24 mouse cellular contexts compared by ENCODE assay signal in genomic region chr1:21923293-21923642, GRCm38 (mm10).
"Had no signal": no experiment of that assay in that cellular context is flagged by ENCODE, and none has a peak within 500 bp of the region (broad histone marks: within the 10 kb centered on the region; RNA-seq: fewer than 3 reads in every experiment).

No protein-coding gene starts in this region.

- DNase-seq: kidney, postnatal 14 days; kidney, postnatal 4 days; layer of hippocampus, adult 9-11 months; liver; lung, adult 18-20 months; lung, postnatal 10 days; lung, postnatal 36 days; midbrain, embryonic 14.5 days; right cerebral cortex, adult 18-20 months; right cerebral cortex, postnatal 14 days; right cerebral cortex, postnatal 4 days; thymus, adult 2 months; thymus, postnatal 14 days; thymus, postnatal 4 days had no signal

- H3K27me3 ChIP-seq: limb, embryonic 13.5 days; liver, embryonic 12.5 days; liver, embryonic 15.5 days; lung, embryonic 15.5 days; neural tube, embryonic 12.5 days; neural tube, embryonic 15.5 days had no signal

- H3K36me3 ChIP-seq: limb, embryonic 10.5 days; limb, embryonic 13.5 days; liver, embryonic 12.5 days; liver, embryonic 15.5 days; lung, embryonic 15.5 days; neural tube, embryonic 12.5 days; neural tube, embryonic 15.5 days had no signal

- H3K9ac ChIP-seq: limb, embryonic 13.5 days; liver, embryonic 12.5 days; liver, embryonic 15.5 days; lung, embryonic 15.5 days; neural tube, embryonic 12.5 days; neural tube, embryonic 15.5 days had no signal

- H3K4me2 ChIP-seq: limb, embryonic 13.5 days; liver, embryonic 12.5 days; liver, embryonic 15.5 days; lung, embryonic 15.5 days; midbrain, embryonic 11.5 days; neural tube, embryonic 12.5 days; neural tube, embryonic 15.5 days had no signal

- H3K4me1 ChIP-seq: limb, embryonic 10.5 days; limb, embryonic 13.5 days; liver, embryonic 12.5 days; liver, embryonic 15.5 days; lung, embryonic 15.5 days; neural tube, embryonic 12.5 days; neural tube, embryonic 15.5 days had no signal

- ATAC-seq: liver, embryonic 12.5 days had no signal

- H3K4me3 ChIP-seq: layer of hippocampus, adult 2 months; limb, embryonic 10.5 days; limb, embryonic 13.5 days; liver, embryonic 12.5 days; liver, embryonic 15.5 days; lung, embryonic 15.5 days; neural tube, embryonic 12.5 days; neural tube, embryonic 15.5 days had no signal

- H3K9me3 ChIP-seq: limb, embryonic 10.5 days; limb, embryonic 13.5 days; liver, embryonic 12.5 days; liver, embryonic 15.5 days; lung, embryonic 15.5 days; neural tube, embryonic 12.5 days; neural tube, embryonic 15.5 days had no signal

- H3K27ac ChIP-seq: layer of hippocampus, adult 2 months; limb, embryonic 10.5 days; limb, embryonic 13.5 days; liver, embryonic 12.5 days; liver, embryonic 15.5 days; lung, embryonic 15.5 days; neural tube, embryonic 12.5 days; neural tube, embryonic 15.5 days; stomach, postnatal 0 days had no signal
